Mouse (Mus musculus) stomach, embryonic 14.5 days (tissue): ENCODE data around the gene Apba3. TPM values are rescaled to one million over a fixed set of nuclear protein-coding genes. Genes with fewer than 3 reads are reported as not detected.

Source experiments
- ATAC-seq: fragments of 200-750 bp; cut with Nextera tagmentation; 2 replicates; pipeline ENCODE4 v1.8.0; 2017; ENCODE audit warnings: low read depth, moderate TSS enrichment; ENCODE audit not compliant: insufficient number of reproducible peaks, insufficient read depth, low FRiP score
- H3K27ac ChIP-seq: fragments of 300-500 bp; sonication (generic); 2 replicates; pipeline ENCODE4 v1.5.1; 2014; ENCODE audit warnings: mild to moderate bottlenecking, low read length, moderate library complexity, mixed read lengths
- H3K27me3 ChIP-seq: fragments of 300-500 bp; sonication (generic); 2 replicates; pipeline ENCODE4 v1.6.1; 2014; ENCODE audit warnings: low read length, control low read depth, mixed read lengths; ENCODE audit not compliant: control insufficient read depth, insufficient read depth
- H3K36me3 ChIP-seq: fragments of 300-500 bp; sonication (generic); 2 replicates; pipeline ENCODE4 v1.6.1; 2014; ENCODE audit warnings: mild to moderate bottlenecking, control low read depth, low read length, moderate library complexity, mixed read lengths; ENCODE audit not compliant: control insufficient read depth, insufficient read depth
- H3K4me1 ChIP-seq: fragments of 300-500 bp; sonication (generic); 2 replicates; pipeline ENCODE4 v1.6.1; 2014; ENCODE audit warnings: low read length, control low read depth, mixed read lengths; ENCODE audit not compliant: control insufficient read depth, insufficient read depth
- H3K4me2 ChIP-seq: fragments of 300-500 bp; sonication (generic); replicated peaks from 2 replicates; pipeline ENCODE4 v1.6.1; 2014; ENCODE audit warnings: low read depth, low read length, control low read depth
- H3K4me3 ChIP-seq: fragments of 300-500 bp; sonication (generic); 2 replicates; pipeline ENCODE4 v1.5.1; 2014; ENCODE audit warnings: low read depth, low read length, control low read depth
- H3K9ac ChIP-seq: fragments of 300-500 bp; sonication (generic); replicated peaks from 2 replicates; pipeline ENCODE4 v1.6.1; 2014; ENCODE audit warnings: low read depth, mild to moderate bottlenecking, control low read depth, low read length, moderate library complexity, mixed read lengths
- H3K9me3 ChIP-seq: fragments of 300-500 bp; sonication (generic); 2 replicates; pipeline ENCODE4 v1.6.1; 2016; ENCODE audit warnings: low read depth, low read length, control low read depth; ENCODE audit not compliant: control insufficient read depth
- WGBS: fragments of 180-500 bp; shearing (Covaris S2); extraction: QIAGEN DNeasy Blood & Tissue Kit; methylation state at CpG from one replicate; pipeline ENCODE4 v1.1.7; 2014; 5-methylcytosine and 5-hydroxymethylcytosine counted together
- polyA plus RNA-seq: library from polyadenylated mRNA; unstranded; fragments of >200 nt; fragmentation: Nextera tagmentation; extraction: Ambion mirVana; gene quantifications from 2 replicates; pipeline ENCODE4 v1.2.1, GENCODE M21; 2014

The Apba3 gene
- polyA plus RNA-seq, 1 experiment from 2014 or later: 47.0 TPM

- Histone ChIP-seq H3K27ac (no peak overlapping the region), H3K9ac (no peak overlapping the region), H3K36me3 (no peaks in the 10 kb centered on the region), H3K4me1 (peaks cover 20% of the 10 kb centered on the region), H3K4me2 (peak overlapping the region; percentile 27), H3K4me3 (no peak overlapping the region), H3K27me3 (peaks cover 6% of the 10 kb centered on the region; the same call in 1 of the 2 replicates), H3K9me3 (no peaks in the 10 kb centered on the region)
- whole genome bisulfite sequencing: 55% methylated on average over 14 of the region's 14 CpGs
- no peak for ATAC-seq
Measured at GRCm38 (mm10) chr10:81289811-81290210, 23.1 kb downstream of the Apba3 start.

GRCm38 (mm10) chr10:81290698-81291460 lies 24.1 kb downstream of the Apba3 start:
- Histone ChIP-seq H3K27ac (peak overlapping the region; percentile 27), H3K9ac (0 out of 2 replicates have a peak overlapping the region, but pooled peaks have one; percentile 4), H3K4me2 (peak overlapping the region; percentile 27), H3K27me3 (no peaks in the 10 kb centered on the region; the same call in 1 of the 2 replicates), H3K4me1 (peaks cover 23% of the 10 kb centered on the region), H3K9me3 (no peaks in the 10 kb centered on the region), H3K36me3 (no peaks in the 10 kb centered on the region), H3K4me3 (peak overlapping the region; percentile 18)
- 13% methylated on average over 24 of the region's 24 CpGs for WGBS
- no peak for ATAC-seq

- 0 out of 2 replicates have a peak within 1 kb of the TSS, but pooled peaks have one; percentile 4 for H3K9ac ChIP-seq
- H3K27ac ChIP-seq: peak within 1 kb of the TSS; percentile 27
- no peaks in the 10 kb centered on the region; the same call in 1 of the 2 replicates for H3K27me3 ChIP-seq
- ATAC-seq: no peak
- H3K4me2 ChIP-seq: peak within 1 kb of the TSS; percentile 27
- 64% methylated on average over 9 of the region's 9 CpGs for WGBS
- no peaks in the 10 kb centered on the region for H3K9me3 ChIP-seq
- H3K4me3 ChIP-seq: peak within 1 kb of the TSS; percentile 82
- peaks cover 23% of the 10 kb centered on the region for H3K4me1 ChIP-seq
- H3K36me3 ChIP-seq: no peaks in the 10 kb centered on the region
Measured at GRCm38 (mm10) chr10:81291511-81292104, 24.8 kb downstream of the Apba3 start, which contains the start of gene Tjp3. TSS of gene Tjp3 (minus strand) at chr10:81291581.

GRCm38 (mm10) chr10:81292554-81293333 lies 26.0 kb downstream of the Apba3 start, which contains the start of gene Pip5k1c:
TSS of gene Pip5k1c (plus strand) at chr10:81292963.
- under 1% methylated on average over 75 of the region's 80 CpGs for WGBS
- no peaks in the 10 kb centered on the region; the same call in 1 of the 2 replicates for H3K27me3 ChIP-seq
- peak within 1 kb of the TSS; percentile 99 for H3K4me2 ChIP-seq
- peak; percentile 95 for ATAC-seq
- peak within 1 kb of the TSS; percentile 82 for H3K4me3 ChIP-seq
- H3K36me3 ChIP-seq: no peaks in the 10 kb centered on the region
- H3K27ac ChIP-seq: peak within 1 kb of the TSS; percentile 83
- no peaks in the 10 kb centered on the region for H3K9me3 ChIP-seq
- H3K4me1 ChIP-seq: peaks cover 23% of the 10 kb centered on the region
- H3K9ac ChIP-seq: peak within 1 kb of the TSS; percentile 68

DNA sequence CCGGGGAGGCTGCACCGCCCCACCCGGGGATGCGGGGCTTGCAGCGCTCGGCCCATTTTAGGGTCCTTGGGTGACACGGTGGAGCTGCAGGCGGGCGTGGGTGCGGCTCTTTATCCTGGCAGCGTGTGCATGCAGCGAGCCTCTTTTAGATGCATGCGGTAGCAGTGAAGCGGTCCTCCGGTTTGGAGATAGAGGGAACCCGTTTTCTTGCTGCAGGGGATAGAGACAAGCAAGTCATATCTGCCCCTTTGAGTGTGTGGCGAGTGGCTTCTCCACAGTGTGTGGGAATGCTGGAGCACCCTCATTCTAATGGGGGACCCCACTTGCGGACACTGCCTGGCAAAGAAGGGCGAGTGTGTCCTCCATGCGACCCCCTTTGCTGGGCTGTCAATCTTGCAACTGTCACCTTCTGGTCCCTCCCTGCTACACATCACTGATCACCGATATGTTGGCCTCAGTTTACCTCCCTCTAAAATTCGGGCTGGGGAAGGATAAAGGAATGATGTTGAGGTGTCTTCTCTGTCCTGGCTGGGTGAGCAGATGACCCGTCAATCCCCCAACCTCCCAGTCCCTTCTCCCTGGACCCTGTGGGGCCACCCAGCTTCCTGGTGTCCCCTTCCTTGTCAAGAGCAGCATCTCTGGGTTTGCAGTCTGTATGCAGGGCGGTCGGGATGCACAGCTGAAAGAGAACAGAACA lies 26.7 kb downstream of the Apba3 start:
- 2% methylated on average over 25 of the region's 25 CpGs for WGBS
- no peak for ATAC-seq
- no peaks in the 10 kb centered on the region; the same call in 1 of the 2 replicates for H3K27me3 ChIP-seq
- H3K4me3 ChIP-seq: peak overlapping the region; percentile 82
- no peaks in the 10 kb centered on the region for H3K9me3 ChIP-seq
- peaks cover 19% of the 10 kb centered on the region for H3K4me1 ChIP-seq
- H3K27ac ChIP-seq: peak overlapping the region; percentile 83; the same call in 1 of the 2 replicates
- H3K4me2 ChIP-seq: peak overlapping the region; percentile 99
- H3K36me3 ChIP-seq: no peaks in the 10 kb centered on the region
- H3K9ac ChIP-seq: peak overlapping the region; percentile 68

- H3K9ac ChIP-seq: peak overlapping the region; percentile 68; the same call in 1 of the 2 replicates
- no peaks in the 10 kb centered on the region; the same call in 1 of the 2 replicates for H3K27me3 ChIP-seq
- H3K4me2 ChIP-seq: peak overlapping the region; percentile 99
- no peaks in the 10 kb centered on the region for H3K9me3 ChIP-seq
- ATAC-seq: no peak
- H3K36me3 ChIP-seq: no peaks in the 10 kb centered on the region
- no peak overlapping the region for H3K27ac ChIP-seq
- H3K4me1 ChIP-seq: peaks cover 19% of the 10 kb centered on the region
- H3K4me3 ChIP-seq: peak overlapping the region; percentile 82; the same call in 1 of the 2 replicates
- 48% methylated on average over 8 of the region's 8 CpGs for WGBS
Measured at GRCm38 (mm10) chr10:81294442-81294841, 27.7 kb downstream of the Apba3 start.

DNA sequence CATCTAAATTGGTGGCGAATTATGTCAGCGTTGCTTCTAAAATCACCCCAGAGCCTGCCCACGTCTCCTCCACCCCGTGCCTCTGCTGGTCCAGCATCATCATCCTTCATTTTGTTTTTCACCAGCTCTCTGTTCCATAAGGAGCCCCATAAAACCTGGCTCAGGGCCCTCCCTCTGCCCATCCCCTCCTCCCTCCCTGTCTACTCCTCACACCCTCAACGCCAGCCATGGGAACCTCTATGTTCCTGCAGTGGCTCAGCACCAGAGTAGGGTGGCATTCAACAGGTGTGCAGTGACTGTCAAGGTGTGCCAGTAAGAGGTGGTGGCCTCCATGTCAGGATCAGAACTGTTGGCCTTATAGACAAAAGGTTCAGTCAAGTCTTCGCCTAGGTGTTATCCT lies 28.4 kb downstream of the Apba3 start:
- Histone ChIP-seq H3K27ac (no peak overlapping the region), H3K27me3 (no peaks in the 10 kb centered on the region; the same call in 1 of the 2 replicates), H3K9me3 (no peaks in the 10 kb centered on the region), H3K36me3 (no peaks in the 10 kb centered on the region), H3K4me2 (no peak overlapping the region), H3K9ac (no peak overlapping the region), H3K4me1 (peaks cover 19% of the 10 kb centered on the region), H3K4me3 (no peak overlapping the region)
- 92% methylated on average over 6 of the region's 6 CpGs for WGBS
- ATAC-seq: no peak
